Mouse (Mus musculus): ENCODE data around the gene Prrxl1. TPM values are rescaled to one million over a fixed set of nuclear protein-coding genes. Genes with fewer than 3 reads are reported as not detected.

The Prrxl1 gene
- polyA plus RNA-seq (2012; ENCODE audit: low replicate concordance): not detected in 2 replicates

GRCm38 (mm10) chr14:32599290-32600041 lies at the start of gene Prrxl1:
Gene Prrxl1, plus strand, starts transcription at chr14:32599407.

GRCm38 (mm10) chr14:32685124-32685826 lies 86.1 kb downstream of the Prrxl1 start, which contains the start of gene 3425401B19Rik:
Gene 3425401B19Rik, minus strand, starts transcription at chr14:32685293.

Other genes with a start within 250 kb of the Prrxl1 start
- gene 1700024G13Rik, start 211.0 kb upstream of the Prrxl1 start, polyA plus RNA-seq (2012; ENCODE audit: low replicate concordance): not detected in 2 replicates
- not detected in 2 replicates for gene Slc18a3, start 134.6 kb upstream of the Prrxl1 start, polyA plus RNA-seq (2012; ENCODE audit: low replicate concordance)
- not detected in 2 replicates for gene Chat, start 133.4 kb upstream of the Prrxl1 start, polyA plus RNA-seq (2012; ENCODE audit: low replicate concordance)
- gene Ercc6, start 85.9 kb upstream of the Prrxl1 start, polyA plus RNA-seq (2012; ENCODE audit: low replicate concordance): 1.7 and 2.8 TPM in 2 replicates
- gene 3425401B19Rik, start 85.9 kb downstream of the Prrxl1 start, polyA plus RNA-seq (2012; ENCODE audit: low replicate concordance): 0.15 and 0.41 TPM in 2 replicates
- 0.11 and 0.90 TPM in 2 replicates for gene Tmem273, start 186.6 kb downstream of the Prrxl1 start, polyA plus RNA-seq (2012; ENCODE audit: low replicate concordance)
- not detected in 2 replicates for gene Fam170b, start 234.6 kb downstream of the Prrxl1 start, polyA plus RNA-seq (2012; ENCODE audit: low replicate concordance)

All from leukemia stem cell, adult 10-12 weeks (primary cell).